Mouse (Mus musculus): ENCODE measurements around the gene Ccnb2. TPM values are rescaled to one million over a fixed set of nuclear protein-coding genes. Genes with fewer than 3 reads are reported as not detected.

The Ccnb2 gene
- 0.30 TPM for polyA plus RNA-seq (2017; shearing (Covaris generic))

GRCm38 (mm10) chr9:70421257-70422056 is at the start of gene Ccnb2:
Gene Ccnb2, minus strand, starts transcription at chr9:70421547.

Other genes with a start within 250 kb of the Ccnb2 start
- gene Myo1e, start 214.2 kb downstream of the Ccnb2 start, polyA plus RNA-seq (2017; shearing (Covaris generic)): 1.3 TPM
- 53.4 TPM for gene Rnf111, start 82.2 kb upstream of the Ccnb2 start, polyA plus RNA-seq (2017; shearing (Covaris generic))
- gene Sltm, start 121.2 kb upstream of the Ccnb2 start, polyA plus RNA-seq (2017; shearing (Covaris generic)): 146 TPM
- 2.6 TPM for gene Gm10642, start 234.7 kb upstream of the Ccnb2 start, polyA plus RNA-seq (2017; shearing (Covaris generic))
- 90.7 TPM for gene Mindy2, start 235.6 kb upstream of the Ccnb2 start, polyA plus RNA-seq (2017; shearing (Covaris generic))

All from naive thymus-derived CD4-positive, alpha-beta T cell, adult 5 months (primary cell).